Mouse (Mus musculus): ENCODE data around the gene Olfr287.

Gene Olfr287

GRCm38 (mm10) chr15:98220877-98221276 is at the start of gene Olfr287, which contains the start of gene Gm44579:
Olfr287 (minus strand) TSS chr15:98221056.
Gm44579 (minus strand) TSS chr15:98220977.
- DNase-seq (ENCODE audit: low spot score in 2 of 2): no peak

- DNase-seq (ENCODE audit: low spot score in 2 of 2): no peak
Observed at GRCm38 (mm10) chr15:98257776-98258175, 36.9 kb upstream of the Olfr287 start.

GRCm38 (mm10) chr15:98257193-98257592 is 36.3 kb upstream of the Olfr287 start, which contains the start of gene H1fnt:
H1fnt (minus strand) TSS chr15:98257293.
- no peak for DNase-seq (ENCODE audit: low spot score in 2 of 2)

- no peak for DNase-seq (ENCODE audit: low spot score in 2 of 2)
Observed at GRCm38 (mm10) chr15:98256271-98256670, 35.4 kb upstream of the Olfr287 start.

GRCm38 (mm10) chr15:98235442-98235841 is 14.6 kb upstream of the Olfr287 start:
- DNase-seq (ENCODE audit: low spot score in 2 of 2): no peak

- DNase-seq (ENCODE audit: low spot score in 2 of 2): no peak
Observed at GRCm38 (mm10) chr15:98234350-98234749, 13.5 kb upstream of the Olfr287 start, which contains the start of gene Olfr286. Olfr286 (minus strand) TSS chr15:98234450.

GRCm38 (mm10) chr15:98226096-98226495 is 5.2 kb upstream of the Olfr287 start:
- DNase-seq (ENCODE audit: low spot score in 2 of 2): no peak

GRCm38 (mm10) chr15:98225610-98226009 is 4.8 kb upstream of the Olfr287 start:
- no peak for DNase-seq (ENCODE audit: low spot score in 2 of 2)

GRCm38 (mm10) chr15:98222377-98222776 is 1.5 kb upstream of the Olfr287 start:
- no peak for DNase-seq (ENCODE audit: low spot score in 2 of 2)

GRCm38 (mm10) chr15:98214130-98214529 is 6.7 kb downstream of the Olfr287 start:
- no peak for DNase-seq (ENCODE audit: low spot score in 2 of 2)

GRCm38 (mm10) chr15:98213336-98213870 is 7.5 kb downstream of the Olfr287 start:
- no peak for DNase-seq (ENCODE audit: low spot score in 2 of 2)

GRCm38 (mm10) chr15:98209676-98210075 is 11.2 kb downstream of the Olfr287 start:
- no peak for DNase-seq (ENCODE audit: low spot score in 2 of 2)

- DNase-seq (ENCODE audit: low spot score in 2 of 2): no peak
Observed at GRCm38 (mm10) chr15:98195442-98195841, 25.4 kb downstream of the Olfr287 start, which contains the start of gene Olfr288. Olfr288 (minus strand) TSS chr15:98195542.

GRCm38 (mm10) chr15:98184456-98184855 is 36.4 kb downstream of the Olfr287 start:
- no peak for DNase-seq (ENCODE audit: low spot score in 2 of 2)

- DNase-seq (ENCODE audit: low spot score in 2 of 2): no peak
Observed at GRCm38 (mm10) chr15:98181856-98182570, 38.8 kb downstream of the Olfr287 start.

- DNase-seq (ENCODE audit: low spot score in 2 of 2): peak; percentile 75 to 78
Observed at GRCm38 (mm10) chr15:98181132-98181711, 39.6 kb downstream of the Olfr287 start.

- no peak for DNase-seq (ENCODE audit: low spot score in 2 of 2)
Observed at GRCm38 (mm10) chr15:98180567-98181131, 40.2 kb downstream of the Olfr287 start.

- DNase-seq (ENCODE audit: low spot score in 2 of 2): no peak
Observed at GRCm38 (mm10) chr15:98177320-98177719, 43.5 kb downstream of the Olfr287 start.

- no peak for DNase-seq (ENCODE audit: low spot score in 2 of 2)
Observed at GRCm38 (mm10) chr15:98173821-98174220, 47.0 kb downstream of the Olfr287 start.

GRCm38 (mm10) chr15:98172113-98172512 is 48.7 kb downstream of the Olfr287 start:
- DNase-seq (ENCODE audit: low spot score in 2 of 2): no peak

- DNase-seq (ENCODE audit: low spot score in 2 of 2): no peak
Observed at GRCm38 (mm10) chr15:98170917-98171316, 49.9 kb downstream of the Olfr287 start.

- DNase-seq (ENCODE audit: low spot score in 2 of 2): no peak
Observed at GRCm38 (mm10) chr15:98170365-98170764, 50.5 kb downstream of the Olfr287 start.
